Mouse (Mus musculus) CD8-positive naive resting alpha-beta T cell, adult 57 days (primary cell): ENCODE results near the gene Tcp10a. TPM values are rescaled to one million over a fixed set of nuclear protein-coding genes. Genes with fewer than 3 reads are reported as not detected.

Experiments
- total RNA-seq: library from RNA; stranded (reverse); gene quantifications from one replicate; pipeline ENCODE4 v1.2.4, GENCODE M21; 2023

The Tcp10a gene
- not detected for total RNA-seq

GRCm38 (mm10) chr17:7324346-7324745 lies at the start of gene Tcp10a:
Gene Tcp10a (plus strand): TSS chr17:7324646.

GRCm38 (mm10) chr17:7352596-7352995 lies 28.1 kb downstream of the Tcp10a start, which contains the start of gene Ttll2:
Gene Ttll2 (minus strand): TSS chr17:7352696.

GRCm38 (mm10) chr17:7371879-7372278 lies 47.4 kb downstream of the Tcp10a start, which contains the start of gene Gm49630:
Gene Gm49630 (minus strand): TSS chr17:7371979.

GRCm38 (mm10) chr17:7385364-7385763 lies 60.9 kb downstream of the Tcp10a start, which contains the start of gene Unc93a2:
Gene Unc93a2 (minus strand): TSS chr17:7385464.

Other genes with a start within 250 kb of the Tcp10a start
- gene Rps6ka2, start 154.5 kb upstream of the Tcp10a start, total RNA-seq, result 7.8 TPM
- gene Ttll2, start 28.1 kb downstream of the Tcp10a start, total RNA-seq, result not detected
- gene Gm49630, start 47.3 kb downstream of the Tcp10a start, total RNA-seq, result not detected
- not detected for gene Unc93a2, start 60.8 kb downstream of the Tcp10a start, total RNA-seq